Mouse (Mus musculus) embryonic stem cell, embryonic (primary cell): ENCODE results near the gene Tedc1.

Experiments
- CTCF ChIA-PET, 4 experiments: fragments of 300-600 bp in 2 of 4; fragments of 350-600 bp in 2 of 4; sonication (Branson Sonifier 250); formaldehyde crosslinking; loops; one replicate each; lab custom pipeline; 2022; ENCODE audit warnings: inconsistent platforms in 2 of 4; lab: Charles Lee
- POLR2A ChIA-PET, 4 experiments: fragments of 300-600 bp in 2 of 4; fragments of 350-600 bp in 2 of 4; sonication (Branson Sonifier 250); formaldehyde crosslinking; loops; one replicate each; lab custom pipeline; 2022; ENCODE audit warnings: antibody characterized with exemption in 4 of 4, inconsistent platforms in 1 of 4; lab: Charles Lee

Tedc1 gene

GRCm38 (mm10) chr12:113155887-113156539 lies at the start of gene Tedc1:
Gene Tedc1, plus strand, starts transcription at chr12:113156421.
- ChIA-PET CTCF (interaction anchor here (0.6 to 4.1 kb wide), 34 partner anchors 8 to 280 kb away, joined by 3 to 85 read pairs (median 4); partner anchors contain the start of genes Crip1 (in 4 of the 4), Tex22 (in 2 of the 4), Tmem121 (in 2 of the 4) and Brf1 (in 1 of the 4)), POLR2A (interaction anchor here (0.6 to 4.4 kb wide), 36 partner anchors 9 to 362 kb away, joined by 3 to 41 read pairs (median 5); partner anchors contain the start of genes Crip1 (in 4 of the 4), Brf1 (in 2 of the 4), Crip2 (in 2 of the 4) and Jag2 (in 1 of the 4))

- ChIA-PET POLR2A (interaction anchor here in 2 of 4 experiments (0.8 to 1.4 kb wide), 4 partner anchors 13 to 176 kb away, joined by 3 to 4 read pairs (median 3); partner anchors contain the start of gene Tex22 (in 1 of the 2)), CTCF (interaction anchor here in 1 of 4 experiments (1.4 to 1.5 kb wide), 2 partner anchors 33 to 48 kb away, joined by 3 to 4 read pairs; partner anchors contain the start of gene Tex22)
These were observed 48.6 kb upstream of the Tedc1 start for GRCm38 (mm10) chr12:113107431-113108124.

- CTCF ChIA-PET = interaction anchor here in 2 of 4 experiments (1.1 to 1.5 kb wide), 2 partner anchors 34 to 47 kb away, joined by 3 to 4 read pairs; partner anchors contain the start of gene Tex22 (in 1 of the 2)
- POLR2A ChIA-PET = interaction anchor here in 2 of 4 experiments (1.0 to 2.1 kb wide), 3 partner anchors 13 to 29 kb away, joined by 3 to 10 read pairs (median 4); no protein-coding TSS in a partner anchor
These were observed 47.5 kb upstream of the Tedc1 start for GRCm38 (mm10) chr12:113108528-113109283.

- CTCF ChIA-PET = interaction anchor here in 1 of 4 experiments (0.6 to 0.7 kb wide), 2 partner anchors 11 to 82 kb away, joined by 3 read pairs; no protein-coding TSS in a partner anchor
- POLR2A ChIA-PET = interaction anchor here in 3 of 4 experiments (0.7 to 2.1 kb wide), 5 partner anchors 13 to 429 kb away, joined by 3 to 10 read pairs (median 3); no protein-coding TSS in a partner anchor
These were observed 46.4 kb upstream of the Tedc1 start for GRCm38 (mm10) chr12:113109801-113110200.

- ChIA-PET CTCF (interaction anchor here in 3 of 4 experiments (0.6 to 4.2 kb wide), 13 partner anchors 10 to 496 kb away, joined by 3 to 27 read pairs (median 5); partner anchors contain the start of gene Tex22 (in 3 of the 3)), POLR2A (interaction anchor here in 3 of 4 experiments (0.6 to 3.2 kb wide), 22 partner anchors 9 to 318 kb away, joined by 3 to 13 read pairs (median 6); partner anchors contain the start of genes Crip2 (in 3 of the 3), Tex22 (in 3 of the 3), Brf1 (in 1 of the 3) and Crip1 (in 1 of the 3))
These were observed 42.1 kb upstream of the Tedc1 start for GRCm38 (mm10) chr12:113114141-113114540.

GRCm38 (mm10) chr12:113114856-113115538 lies 41.2 kb upstream of the Tedc1 start:
- ChIA-PET CTCF (interaction anchor here (0.6 to 4.2 kb wide), 21 partner anchors 9 to 497 kb away, joined by 3 to 27 read pairs (median 3); partner anchors contain the start of genes Tex22 (in 2 of the 4) and Crip2 (in 1 of the 4)), POLR2A (interaction anchor here in 3 of 4 experiments (0.7 to 3.2 kb wide), 24 partner anchors 9 to 471 kb away, joined by 3 to 13 read pairs (median 6); partner anchors contain the start of genes Crip2 (in 3 of the 3), Tex22 (in 3 of the 3), Brf1 (in 1 of the 3) and Crip1 (in 1 of the 3))

GRCm38 (mm10) chr12:113119516-113120410 lies 36.5 kb upstream of the Tedc1 start:
- CTCF ChIA-PET = interaction anchor here in 2 of 4 experiments (1.1 to 1.5 kb wide), 5 partner anchors 9 to 45 kb away, joined by 3 to 5 read pairs (median 4); partner anchors contain the start of genes Crip1 (in 1 of the 2) and Tex22 (in 1 of the 2)
- POLR2A ChIA-PET = interaction anchor here in 1 of 4 experiments (0.7 to 1.3 kb wide), 4 partner anchors 12 to 47 kb away, joined by 3 to 4 read pairs (median 3); partner anchors contain the start of gene Crip2

- ChIA-PET POLR2A (interaction anchor here in 3 of 4 experiments (0.7 to 2.7 kb wide), 9 partner anchors 9 to 364 kb away, joined by 3 to 13 read pairs (median 4); partner anchors contain the start of genes Crip2 (in 1 of the 3) and Pld4 (in 1 of the 3)), CTCF (interaction anchor here in 3 of 4 experiments (0.7 to 2.6 kb wide), 11 partner anchors 9 to 73 kb away, joined by 3 to 9 read pairs (median 3); partner anchors contain the start of genes Crip2 (in 3 of the 3) and Tex22 (in 1 of the 3))
These were observed 31.5 kb upstream of the Tedc1 start for GRCm38 (mm10) chr12:113124726-113125125.

- CTCF ChIA-PET = interaction anchor here in 2 of 4 experiments (0.6 to 1.4 kb wide), 2 partner anchors 15 to 566 kb away, joined by 3 read pairs; partner anchors contain the start of gene Crip1 (in 1 of the 2)
- POLR2A ChIA-PET = interaction anchor here in 2 of 4 experiments (1.6 to 2.8 kb wide), 2 partner anchors 9 to 10 kb away, joined by 6 to 9 read pairs; partner anchors contain the start of gene Crip2 (in 2 of the 2)
These were observed 25.5 kb upstream of the Tedc1 start for GRCm38 (mm10) chr12:113130732-113131131.

- POLR2A ChIA-PET = interaction anchor here in 1 of 4 experiments (0.9 to 3.5 kb wide), 2 partner anchors 12 to 58 kb away, joined by 3 to 10 read pairs; partner anchors contain the start of gene Tex22
- CTCF ChIA-PET = no interaction called here
These were observed 24.6 kb upstream of the Tedc1 start for GRCm38 (mm10) chr12:113131601-113132000.

- ChIA-PET CTCF (interaction anchor here in 3 of 4 experiments (0.5 to 1.2 kb wide), 5 partner anchors 12 to 938 kb away, joined by 3 to 5 read pairs (median 3); partner anchors contain the start of gene Crip1 (in 2 of the 3)), POLR2A (interaction anchor here in 2 of 4 experiments (0.6 to 3.5 kb wide), 4 partner anchors 8 to 59 kb away, joined by 3 to 10 read pairs (median 3); partner anchors contain the start of gene Tex22 (in 1 of the 2))
These were observed 23.7 kb upstream of the Tedc1 start for GRCm38 (mm10) chr12:113132567-113132966.

- CTCF ChIA-PET = interaction anchor here in 3 of 4 experiments (0.6 to 1.2 kb wide), 5 partner anchors 12 to 939 kb away, joined by 3 to 6 read pairs (median 3); partner anchors contain the start of gene Crip1 (in 2 of the 3)
- POLR2A ChIA-PET = interaction anchor here in 2 of 4 experiments (0.6 to 3.5 kb wide), 3 partner anchors 8 to 205 kb away, joined by 3 to 10 read pairs (median 3); partner anchors contain the start of gene Tex22 (in 1 of the 2)
These were observed 23.0 kb upstream of the Tedc1 start for GRCm38 (mm10) chr12:113133260-113133659.

- CTCF ChIA-PET = interaction anchor here in 1 of 4 experiments (1.0 to 1.2 kb wide), 2 partner anchors 11 to 13 kb away, joined by 3 to 4 read pairs; partner anchors contain the start of gene Crip1
These were observed 22.3 kb upstream of the Tedc1 start for GRCm38 (mm10) chr12:113133861-113134403.

GRCm38 (mm10) chr12:113134502-113134901 lies 21.7 kb upstream of the Tedc1 start:
- CTCF ChIA-PET = interaction anchor here in 1 of 4 experiments (1.5 kb wide), 1 partner anchor 11 kb away, joined by 4 read pairs; the partner anchor contains the start of gene Crip1
- POLR2A ChIA-PET = interaction anchor here (0.7 to 3.5 kb wide), 4 partner anchors 19 to 463 kb away, joined by 3 to 10 read pairs (median 5); partner anchors contain the start of gene Tex22 (in 1 of the 4)

More at GRCm38 (mm10) chr12:113133861-113134403, 22.3 kb upstream of the Tedc1 start:
- POLR2A ChIA-PET = interaction anchor here in 3 of 4 experiments (0.7 to 3.5 kb wide), 4 partner anchors 9 to 60 kb away, joined by 3 to 10 read pairs (median 5); partner anchors contain the start of gene Tex22 (in 1 of the 3)
